Mouse (Mus musculus): ENCODE measurements around the gene Gm17027.
A peak's percentile ranks its signal among the peaks of the same experiment; 100 is the strongest.
"Not testable (repeated sequence)": the region's sequence is repeated elsewhere in the genome, so short reads cannot be mapped to it uniquely, and the experiment has no call there.

Gm17027 gene

GRCm38 (mm10) chr14:42162522-42162921 lies at the start of gene Gm17027:
Gene Gm17027 (minus strand): TSS chr14:42162622.
- not testable (repeated sequence) for DNase-seq (ENCODE audit: low spot score in 2 of 2)

GRCm38 (mm10) chr14:42190691-42191090 lies 28.3 kb upstream of the Gm17027 start, which contains the start of gene Gm3573:
Gene Gm3573 (minus strand): TSS chr14:42190791.
- DNase-seq (ENCODE audit: low spot score in 2 of 2) = not testable (repeated sequence)

- peak in 1 of 2 experiments; percentile 71 for DNase-seq (ENCODE audit: low spot score in 2 of 2)
Measured at GRCm38 (mm10) chr14:42183936-42184335, 21.5 kb upstream of the Gm17027 start.

DNA sequence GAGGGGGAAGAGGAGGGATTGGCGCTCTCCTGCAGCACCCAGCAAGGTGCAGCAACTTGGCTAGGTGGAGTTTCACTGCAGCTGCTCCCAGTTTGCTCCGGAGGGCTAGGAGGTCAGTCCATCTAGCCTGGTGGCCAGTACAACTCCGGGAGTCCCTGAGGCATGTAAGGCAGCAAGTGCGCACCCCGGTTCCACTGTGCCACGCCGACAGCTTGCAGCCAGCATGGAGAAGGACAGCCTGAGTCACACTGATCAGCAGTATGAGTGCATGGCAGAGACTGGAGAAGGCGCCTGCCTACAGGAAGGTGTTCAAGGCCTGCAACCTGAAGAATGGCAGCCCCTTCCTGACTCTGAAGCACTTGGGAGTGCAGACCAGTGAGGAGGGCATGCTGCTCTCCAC lies 27.9 kb downstream of the Gm17027 start:
- peak in 1 of 2 experiments; percentile 61 for DNase-seq (ENCODE audit: low spot score in 2 of 2)

DNA sequence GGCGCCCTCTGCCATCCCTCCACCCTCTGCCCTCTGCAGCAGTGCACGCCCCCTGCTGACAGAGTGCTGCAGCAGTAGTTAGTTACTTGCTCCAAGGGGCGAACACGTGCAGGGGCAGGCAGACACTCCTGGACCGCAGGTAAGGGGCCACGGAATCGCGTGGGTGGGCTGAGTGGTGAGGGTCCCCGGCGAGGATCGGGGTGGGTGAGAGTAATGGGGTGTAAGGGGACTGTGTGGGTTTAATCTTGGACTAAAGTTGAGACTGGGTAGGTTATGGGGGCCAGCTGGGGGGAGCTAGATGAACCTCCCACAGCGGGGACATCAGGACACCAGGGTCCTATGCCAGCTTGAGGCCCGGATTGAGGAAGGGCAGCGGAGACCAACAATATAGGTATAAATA lies 28.6 kb downstream of the Gm17027 start:
- DNase-seq (ENCODE audit: low spot score in 2 of 2) = peak in 1 of 2 experiments; percentile 60

GRCm38 (mm10) chr14:42117269-42117668 lies 45.2 kb downstream of the Gm17027 start, which contains the start of gene Gm7951:
Gene Gm7951 (minus strand): TSS chr14:42117369.
- DNase-seq (ENCODE audit: low spot score in 2 of 2) = not testable (repeated sequence)

Measured in urinary bladder, postnatal 4 days (tissue).